Comparison of ENCODE assay signal across 8 mouse cellular contexts in genomic region chr3:122295511-122295910, GRCm38 (mm10). TPM values are rescaled to one million over a fixed set of nuclear protein-coding genes. Genes with fewer than 3 reads are reported as not detected.
DNase-seq lines count a peak whose midpoint lies in the region; TF ChIP-seq lines count a peak whose summit lies in the region.

No protein-coding gene starts in this region.

- peak; percentile 57 to 83 for DNase-seq in adrenal gland, adult (ENCODE audit: inconsistent age in 2 of 2, low spot score in 1 of 2)
- no peak for DNase-seq in adrenal gland, postnatal 4 days (ENCODE audit: low spot score in 2 of 2)
- peak; percentile 91 for DNase-seq in CH12.LX (ENCODE audit: extremely low read depth)
- DNase-seq in cerebellum, adult 9-10 months: peak; percentile 52
- DNase-seq in gastrocnemius, postnatal 14 days: peak; percentile 49
- DNase-seq in left cerebral cortex, postnatal 4 days: peak; percentile 49
- peak; percentile 66 for DNase-seq in midbrain, embryonic 10.5 days (ENCODE audit: low spot score)
- peak in 1 of 2 experiments; percentile 56 for DNase-seq in spleen, adult 2 months (ENCODE audit: low read depth in 1 of 2, low spot score in 2 of 2)

- 9% methylated on average over 5 of the region's 5 CpGs for WGBS in midbrain, embryonic 10.5 days
- 14% methylated on average over 5 of the region's 5 CpGs for WGBS in spleen, adult 2 months

- dilution Hi-C loops in CH12.LX (cut with MboI; ENCODE audit: extremely low pct_ligation_motif_present, extremely low pct_unique_long_range_greater_than_20kb, low sequenced_read_pairs): no loop called here

- intact Hi-C loops in gastrocnemius, postnatal 14 days (cut with DNase I; ENCODE audit: low total_unique reads): no loop called here
- intact Hi-C loops in left cerebral cortex, postnatal 4 days (cut with DNase I): no loop called here

- no peak overlapping the region for H3K27ac ChIP-seq in CH12.LX (ENCODE audit: insufficient read depth, low read depth)
- no peak overlapping the region for H3K27ac ChIP-seq in midbrain, embryonic 10.5 days (replicated peaks)
- no peak overlapping the region for H3K27ac ChIP-seq in spleen, adult 2 months (ENCODE audit: insufficient read depth, low read length)

- no peaks in the 10 kb centered on the region for H3K36me3 ChIP-seq in CH12.LX (replicated peaks in 1 of 2; ENCODE audit: control insufficient read depth in 1 of 2, insufficient read depth in 1 of 2, low read length in 1 of 2)
- no peaks in the 10 kb centered on the region for H3K36me3 ChIP-seq in midbrain, embryonic 10.5 days
- no peaks in the 10 kb centered on the region for H3K36me3 ChIP-seq in spleen, adult 2 months (ENCODE audit: control insufficient read depth, insufficient read depth, low read length)

- H3K27me3 ChIP-seq in CH12.LX (replicated peaks): no peaks in the 10 kb centered on the region
- peaks cover 12% of the 10 kb centered on the region for H3K27me3 ChIP-seq in midbrain, embryonic 10.5 days (ENCODE audit: low read depth, poor library complexity, severe bottlenecking)
- H3K27me3 ChIP-seq in spleen, adult 2 months (ENCODE audit: control insufficient read depth, insufficient read depth, low read length): no peaks in the 10 kb centered on the region

- TF ChIP-seq CTCF in CH12.LX (conservative IDR thresholded peaks at IDR 0.05 in 1 of 2, IDR thresholded peaks at IDR 0.05 in 1 of 2; ENCODE audit: low read depth in 2 of 2, low read length in 2 of 2): peak; percentile 55 to 99
- TF ChIP-seq CTCF in spleen, adult 2 months (IDR thresholded peaks at IDR 0.05; ENCODE audit: extremely low read depth, insufficient read depth, insufficient read length, insufficient replicate concordance): peak; percentile 71; the same call in 1 of the 2 replicates

- no peaks in the 10 kb centered on the region for H3K9me3 ChIP-seq in CH12.LX (replicated peaks; ENCODE audit: low read length)
- no peaks in the 10 kb centered on the region for H3K9me3 ChIP-seq in midbrain, embryonic 10.5 days (replicated peaks)

- TF ChIP-seq POLR2A in CH12.LX (IDR thresholded peaks at IDR 0.05; ENCODE audit: low read depth, low read length): no peak
- TF ChIP-seq POLR2A in spleen, adult 2 months (IDR thresholded peaks at IDR 0.05; ENCODE audit: low read depth, low read length): no peak

- TF ChIP-seq RAD21 in CH12.LX (IDR thresholded peaks at IDR 0.05; ENCODE audit: low read depth, low read length): peak; percentile 99

- TF ChIP-seq EP300 in CH12.LX (IDR thresholded peaks at IDR 0.05; ENCODE audit: low read length): no peak

- in situ Hi-C loops in CH12.LX (cut with MboI; ENCODE audit: low pct_ligation_motif_present, low pct_unique_long_range_greater_than_20kb, low sequenced_read_pairs): loop anchor here (5.0 to 25.0 kb wide), 2 partner anchors 347 to 617 kb away; partner anchors contain the start of genes 1810037I17Rik and Gm10959

- H3K4me2 ChIP-seq in CH12.LX (ENCODE audit: insufficient read depth, low read depth, poor library complexity, severe bottlenecking): peak overlapping the region; percentile 46

- peaks cover 4 to 34% of the 10 kb centered on the region in 2 experiments; a peak in 2 of 4 replicates for H3K4me1 ChIP-seq in CH12.LX (ENCODE audit: control insufficient read depth in 1 of 2, insufficient read depth in 2 of 2)
- peaks cover 49% of the 10 kb centered on the region for H3K4me1 ChIP-seq in midbrain, embryonic 10.5 days
- H3K4me1 ChIP-seq in spleen, adult 2 months (ENCODE audit: control insufficient read depth, insufficient read depth, insufficient read length): peaks cover 3% of the 10 kb centered on the region

- no peaks in the 10 kb centered on the region for H3K79me2 ChIP-seq in CH12.LX (replicated peaks; ENCODE audit: control insufficient read depth, extremely low read depth, insufficient read depth, poor library complexity, severe bottlenecking)

- no peak overlapping the region for H3K4me3 ChIP-seq in CH12.LX (replicated peaks in 1 of 3; ENCODE audit: low read depth in 2 of 3, low read length in 2 of 3, poor library complexity in 1 of 3)
- H3K4me3 ChIP-seq in midbrain, embryonic 10.5 days: no peak overlapping the region
- H3K4me3 ChIP-seq in spleen, adult 2 months (ENCODE audit: extremely low read depth, insufficient read depth, insufficient read length): no peak overlapping the region

- no peak overlapping the region for H3K9ac ChIP-seq in CH12.LX (ENCODE audit: insufficient read depth, low read depth)

TF ChIP-seq in CH12.LX, 34 proteins besides CTCF, POLR2A, EP300 and RAD21:
- TF ChIP-seq IRF4 (IDR thresholded peaks at IDR 0.05; ENCODE audit: low read depth, low read length) (peak; percentile 74), GABPA (IDR thresholded peaks at IDR 0.05; ENCODE audit: insufficient replicate concordance, low read depth, low read length) (peak; percentile 23; the same call in 1 of the 2 replicates), USF1 (IDR thresholded peaks at IDR 0.05; ENCODE audit: low read depth, low read length) (no peak), PAX5 (IDR thresholded peaks at IDR 0.05; ENCODE audit: low read length) (no peak), MAFK (IDR thresholded peaks at IDR 0.05; ENCODE audit: insufficient replicate concordance, low read length) (peak; percentile 97), SIN3A (IDR thresholded peaks at IDR 0.05; ENCODE audit: low read length) (peak; percentile 64; the same call in 1 of the 2 replicates), NRF1 (IDR thresholded peaks at IDR 0.05; ENCODE audit: low read depth, low read length) (no peak), MYC (IDR thresholded peaks at IDR 0.05; ENCODE audit: low read depth, low read length) (peak; percentile 38; the same call in 1 of the 2 replicates), JUN (IDR thresholded peaks at IDR 0.05; ENCODE audit: insufficient read depth, low read depth, low read length) (no peak), ZNF384 (IDR thresholded peaks at IDR 0.05; ENCODE audit: low read depth, low read length) (peak; percentile 11; the same call in 1 of the 2 replicates), CHD2 (IDR thresholded peaks at IDR 0.05; ENCODE audit: low read length) (peak; percentile 21; the same call in 1 of the 2 replicates), ETS1 (conservative IDR thresholded peaks at IDR 0.05; ENCODE audit: low read depth, low read length) (0 out of 2 replicates have a peak, but pooled peaks have one; percentile 17), SMC3 (IDR thresholded peaks at IDR 0.05; ENCODE audit: low read depth, low read length) (peak; percentile 94), HCFC1 (IDR thresholded peaks at IDR 0.05; ENCODE audit: low read depth, low read length) (no peak; the same call in 1 of the 2 replicates), ZC3H11A (IDR thresholded peaks at IDR 0.05; ENCODE audit: low read depth, low read length) (peak; percentile 77), TCF12 (IDR thresholded peaks at IDR 0.05; ENCODE audit: low read depth, low read length) (peak; percentile 56; the same call in 1 of the 2 replicates), MAZ (IDR thresholded peaks at IDR 0.05; ENCODE audit: low read depth, low read length) (peak; percentile 70), TBP (conservative IDR thresholded peaks at IDR 0.05; ENCODE audit: low read depth, low read length) (no peak), BHLHE40 (IDR thresholded peaks at IDR 0.05; ENCODE audit: low read depth, low read length) (0 out of 2 replicates have a peak, but pooled peaks have one; percentile 13), UBTF (IDR thresholded peaks at IDR 0.05; ENCODE audit: low read depth, low read length) (no peak), JUND (conservative IDR thresholded peaks at IDR 0.05; ENCODE audit: low read depth, low read length) (peak; percentile 46; the same call in 1 of the 2 replicates), ELF1 (IDR thresholded peaks at IDR 0.05; ENCODE audit: low read depth, low read length) (0 out of 2 replicates have a peak, but pooled peaks have one; percentile 16), NELFE (IDR thresholded peaks at IDR 0.05; ENCODE audit: low read depth, low read length) (peak; percentile 59; the same call in 1 of the 2 replicates), KAT2A (IDR thresholded peaks at IDR 0.05; ENCODE audit: insufficient replicate concordance, low read length) (no peak), RCOR1 (conservative IDR thresholded peaks at IDR 0.05; ENCODE audit: low read depth, low read length) (no peak)

RNA-seq across cellular contexts. Expression of gene Bcar3, which starts 1.6 kb away (rescaled TPM):
- 10 to 100 TPM; 47.6 to 54.2 TPM for total RNA-seq in adrenal gland, postnatal 4 days (2021)
- total RNA-seq in CH12.LX (2012; rRNA removed) (47.4 and 56.9 TPM in 2 replicates), CH12.LX (2014; rRNA removed) (52.0 and 54.6 TPM in 2 replicates)
- 55.9 and 61.2 TPM in 2 replicates for polyA plus RNA-seq in CH12.LX (2012; ENCODE audit: insufficient read length, low read depth)
- total RNA-seq in gastrocnemius, postnatal 14 days (2021): 1 to 10 TPM; 8.3 to 9.5 TPM
- total RNA-seq in left cerebral cortex, postnatal 4 days (2021): 1 to 10 TPM; 4.7 to 7.0 TPM
- polyA plus RNA-seq in midbrain, embryonic 10.5 days (2016; fragmentation: Nextera tagmentation; extraction: Ambion mirVana): 21.8 and 22.9 TPM in 2 replicates
- 54.4 and 67.8 TPM in 2 replicates for polyA plus RNA-seq in spleen, adult 2 months (2012; rRNA removed)

RNA-seq across cellular contexts. Expression of gene Dnttip2, which starts 21.3 kb away (rescaled TPM):
- total RNA-seq in adrenal gland, postnatal 4 days (2021): 10 to 100 TPM; 47.4 to 52.4 TPM
- total RNA-seq in CH12.LX (2012; rRNA removed) (41.9 and 62.3 TPM in 2 replicates), CH12.LX (2014; rRNA removed) (65.2 and 72.7 TPM in 2 replicates)
- 121 and 141 TPM in 2 replicates for polyA plus RNA-seq in CH12.LX (2012; ENCODE audit: insufficient read length, low read depth)
- 10 to 100 TPM; 18.4 to 19.7 TPM for total RNA-seq in gastrocnemius, postnatal 14 days (2021)
- total RNA-seq in left cerebral cortex, postnatal 4 days (2021): 10 to 100 TPM; 31.7 to 33.3 TPM
- polyA plus RNA-seq in midbrain, embryonic 10.5 days (2016; fragmentation: Nextera tagmentation; extraction: Ambion mirVana): 86.2 and 90.6 TPM in 2 replicates
- polyA plus RNA-seq in spleen, adult 2 months (2012; rRNA removed): 4.4 and 5.5 TPM in 2 replicates

RNA-seq across cellular contexts. Expression of gene Gclm, which starts 50.2 kb away (rescaled TPM):
- total RNA-seq in adrenal gland, postnatal 4 days (2021): 10 to 100 TPM; 74.6 to 88.1 TPM
- 26.1 and 38.4 TPM in 2 replicates for total RNA-seq in CH12.LX (2012; rRNA removed)
- total RNA-seq in CH12.LX (2014; rRNA removed): 195 and 214 TPM in 2 replicates
- polyA plus RNA-seq in CH12.LX (2012; ENCODE audit: insufficient read length, low read depth): 85.4 and 108 TPM in 2 replicates
- 10 to 100 TPM; 22.7 to 28.7 TPM for total RNA-seq in gastrocnemius, postnatal 14 days (2021)
- 10 to 100 TPM; 59.5 to 79.0 TPM for total RNA-seq in left cerebral cortex, postnatal 4 days (2021)
- 44.6 and 52.5 TPM in 2 replicates for polyA plus RNA-seq in midbrain, embryonic 10.5 days (2016; fragmentation: Nextera tagmentation; extraction: Ambion mirVana)
- polyA plus RNA-seq in spleen, adult 2 months (2012; rRNA removed): 89.3 and 98.1 TPM in 2 replicates

Comparison
In these comparisons a context has a peak if more than half of its experiments do, and no peak if none do; other contexts are left out.
1. DNase-seq: peak in adrenal gland, adult (2 of 2), CH12.LX (single experiment), cerebellum, adult 9-10 months (single experiment), gastrocnemius, postnatal 14 days (single experiment), left cerebral cortex, postnatal 4 days (single experiment) and midbrain, embryonic 10.5 days (single experiment); none in adrenal gland, postnatal 4 days (0 of 2).
2. RNA of gene Bcar3, which starts 1.6 kb away (total RNA-seq): 47.6 to 54.2 TPM in adrenal gland, postnatal 4 days and 47.4 to 56.9 TPM in CH12.LX; 8.3 to 9.5 TPM in gastrocnemius, postnatal 14 days and 4.7 to 7.0 TPM in left cerebral cortex, postnatal 4 days; every median in the first group is over 4 times any median in the second.